Mouse (Mus musculus) small intestine, adult 2 months (tissue): ENCODE data around the gene Wdr95. TPM values are rescaled to one million over a fixed set of nuclear protein-coding genes. Genes with fewer than 3 reads are reported as not detected.
A peak's percentile ranks its signal among the peaks of the same experiment; 100 is the strongest.
"Not testable (repeated sequence)": the region's sequence is repeated elsewhere in the genome, so short reads cannot be mapped to it uniquely, and the experiment has no call there.

Experiments used
- H3K27ac ChIP-seq: fragments of 200-500 bp; 2 replicates; pipeline ENCODE4 v1.5.1; 2012; ENCODE audit warnings: low read depth, low read length, control low read depth, inconsistent platforms; ENCODE audit not compliant: insufficient read depth
- H3K27me3 ChIP-seq: fragments of 200-500 bp; 2 replicates; pipeline ENCODE4 v1.6.1; 2012; ENCODE audit warnings: mild to moderate bottlenecking, moderate library complexity, low read length, inconsistent platforms; ENCODE audit not compliant: control insufficient read depth, insufficient read depth
- H3K36me3 ChIP-seq: fragments of 200-500 bp; 2 replicates; pipeline ENCODE4 v1.6.1; 2012; ENCODE audit warnings: mild to moderate bottlenecking, low read length, control low read depth, inconsistent platforms; ENCODE audit not compliant: control insufficient read depth, insufficient read depth
- H3K4me1 ChIP-seq: fragments of 200-500 bp; 2 replicates; pipeline ENCODE4 v1.6.1; 2012; ENCODE audit warnings: low read length, inconsistent platforms, mixed read lengths; ENCODE audit not compliant: control insufficient read depth, insufficient read depth, insufficient read length
- H3K4me3 ChIP-seq: fragments of 200-500 bp; 2 replicates; pipeline ENCODE4 v1.5.1; 2012; ENCODE audit warnings: low read depth, mild to moderate bottlenecking, control low read depth, inconsistent platforms, low read length, moderate library complexity
- CTCF ChIP-seq: fragments of 200-500 bp; IDR thresholded peaks from 2 replicates; pipeline ENCODE4 v1.5.1; 2012; ENCODE audit warnings: low read depth, mild to moderate bottlenecking, control low read depth, inconsistent platforms, low read length, moderate library complexity, mixed read lengths; ENCODE audit not compliant: insufficient replicate concordance, insufficient read length; ENCODE audit errors: extremely low read depth
- POLR2A ChIP-seq: fragments of 200-500 bp; IDR thresholded peaks from 2 replicates; pipeline ENCODE4 v1.6.1; 2012; ENCODE audit warnings: low read depth, mild to moderate bottlenecking, control low read depth, inconsistent platforms, low read length, moderate library complexity
- WGBS: fragments of 180-500 bp; shearing (Covaris S2); methylation state at CpG from one replicate; pipeline ENCODE4 v1.1.7; 2018; 5-methylcytosine and 5-hydroxymethylcytosine counted together
- polyA plus RNA-seq: library from polyadenylated mRNA; depleted of rRNA; stranded (reverse); fragments of >200 nt; gene quantifications from 2 replicates; pipeline ENCODE4 v1.2.3, GENCODE M21; 2012

The Wdr95 gene
- polyA plus RNA-seq, 1 experiment: not detected

GRCm38 (mm10) chr5:149520806-149521205 is 7.7 kb upstream of the Wdr95 start:
- TF ChIP-seq POLR2A: no peak
- TF ChIP-seq CTCF: no peak
- no peaks in the 10 kb centered on the region for H3K4me1 ChIP-seq
- WGBS: 79% methylated on average over 5 of the region's 5 CpGs
- no peak overlapping the region for H3K27ac ChIP-seq
- H3K36me3 ChIP-seq: no peaks in the 10 kb centered on the region
- H3K27me3 ChIP-seq: no peaks in the 10 kb centered on the region
- no peak overlapping the region for H3K4me3 ChIP-seq

- Histone ChIP-seq H3K4me3 (no peak overlapping the region), H3K36me3 (no peaks in the 10 kb centered on the region), H3K27me3 (no peaks in the 10 kb centered on the region), H3K4me1 (no peaks in the 10 kb centered on the region), H3K27ac (no peak overlapping the region)
- WGBS: 76% methylated on average over 6 of the region's 6 CpGs
- no peak for TF ChIP-seq POLR2A
- no peak for TF ChIP-seq CTCF
Measured at GRCm38 (mm10) chr5:149523856-149524241, 4.6 kb upstream of the Wdr95 start.

GRCm38 (mm10) chr5:149524242-149524858 is 4.1 kb upstream of the Wdr95 start:
- H3K27ac ChIP-seq: no peak overlapping the region
- TF ChIP-seq POLR2A: no peak
- TF ChIP-seq CTCF: peak; percentile 78; the same call in 1 of the 2 replicates
- H3K4me1 ChIP-seq: no peaks in the 10 kb centered on the region
- H3K36me3 ChIP-seq: no peaks in the 10 kb centered on the region
- 26% methylated on average over 16 of the region's 16 CpGs for WGBS
- no peaks in the 10 kb centered on the region for H3K27me3 ChIP-seq
- H3K4me3 ChIP-seq: no peak overlapping the region

GRCm38 (mm10) chr5:149525055-149525785 is 3.3 kb upstream of the Wdr95 start:
- H3K4me3 ChIP-seq: no peak overlapping the region
- H3K27me3 ChIP-seq: no peaks in the 10 kb centered on the region
- no peaks in the 10 kb centered on the region for H3K36me3 ChIP-seq
- no peak overlapping the region for H3K27ac ChIP-seq
- 35% methylated on average over 6 of the region's 6 CpGs for WGBS
- no peaks in the 10 kb centered on the region for H3K4me1 ChIP-seq
- TF ChIP-seq POLR2A (no peak), CTCF (0 out of 2 replicates have a peak, but pooled peaks have one; percentile 27)

DNA sequence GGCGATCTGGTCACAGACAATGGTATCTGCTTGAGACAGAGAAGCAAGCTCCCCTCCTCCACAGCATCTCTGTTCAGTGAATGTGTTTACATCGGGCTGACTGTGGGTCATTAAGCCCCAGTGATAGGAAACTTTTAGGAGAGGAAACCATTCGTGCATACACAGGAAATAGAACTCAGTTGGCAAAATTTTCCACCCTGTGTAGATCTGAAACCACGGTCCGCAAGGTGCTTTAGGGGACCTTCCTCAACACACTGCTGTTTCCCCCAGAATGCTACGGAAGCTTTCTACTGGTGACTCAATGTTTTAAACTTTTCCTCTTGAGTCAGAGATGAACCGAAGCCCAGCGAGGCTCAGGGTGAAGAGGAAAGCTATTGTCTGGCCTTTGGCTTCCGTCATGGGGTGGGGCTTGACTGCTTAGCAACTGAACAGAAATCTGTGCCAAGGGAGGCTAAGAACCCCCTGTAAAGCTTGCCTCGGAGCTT is 2.0 kb upstream of the Wdr95 start:
- H3K4me1 ChIP-seq: no peaks in the 10 kb centered on the region
- no peak overlapping the region for H3K27ac ChIP-seq
- no peaks in the 10 kb centered on the region for H3K27me3 ChIP-seq
- WGBS: 27% methylated on average over 10 of the region's 10 CpGs
- H3K36me3 ChIP-seq: no peaks in the 10 kb centered on the region
- H3K4me3 ChIP-seq: no peak overlapping the region
- TF ChIP-seq POLR2A: no peak
- TF ChIP-seq CTCF: no peak

DNA sequence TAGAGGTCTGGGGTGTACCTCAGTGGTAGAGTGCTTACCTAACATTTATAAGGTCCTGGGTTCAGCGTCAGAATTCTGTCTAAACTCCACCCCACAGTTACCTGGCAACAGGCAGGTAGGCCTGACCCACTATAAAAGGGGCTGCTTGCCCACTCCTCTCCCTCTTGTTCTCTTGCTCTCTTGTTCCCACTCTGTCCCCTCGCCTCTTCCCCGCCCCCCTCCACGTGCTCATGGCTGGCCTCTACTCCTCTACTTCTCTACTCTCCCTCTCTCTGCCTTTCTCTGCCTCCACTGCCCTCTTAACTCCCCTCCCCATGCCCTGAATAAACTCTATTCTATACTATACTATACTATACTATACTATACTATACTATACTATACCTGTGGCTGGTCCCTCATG is 1.2 kb upstream of the Wdr95 start:
- 74% methylated on average over 4 of the region's 4 CpGs for WGBS
- H3K4me1 ChIP-seq, H3K36me3 ChIP-seq, H3K27me3 ChIP-seq, H3K27ac ChIP-seq, H3K4me3 ChIP-seq: not testable (repeated sequence)

DNA sequence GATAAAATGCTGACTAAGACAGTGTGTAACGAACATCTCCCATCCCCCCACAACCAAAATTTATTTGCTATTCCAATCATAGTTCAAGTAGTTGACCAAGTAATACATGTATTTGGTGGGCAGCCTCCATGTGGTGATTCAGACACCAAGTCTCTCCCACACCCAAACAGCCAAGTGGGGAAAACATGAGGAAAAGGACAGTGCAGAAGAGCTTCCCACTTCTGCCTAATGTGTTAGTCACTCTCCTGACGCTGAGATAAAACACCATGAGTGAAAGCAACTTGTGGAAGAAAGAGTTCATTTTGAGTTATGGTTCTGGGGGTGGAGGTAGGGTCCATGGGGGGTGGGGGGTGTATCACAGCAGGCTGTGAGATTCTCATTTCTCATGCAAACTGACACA is 5.4 kb downstream of the Wdr95 start:
- Histone ChIP-seq H3K36me3 (no peaks in the 10 kb centered on the region), H3K4me1 (no peaks in the 10 kb centered on the region), H3K4me3 (no peak overlapping the region), H3K27me3 (no peaks in the 10 kb centered on the region), H3K27ac (no peak overlapping the region)
- WGBS: 77% methylated on average over 2 of the region's 2 CpGs
- TF ChIP-seq POLR2A: no peak
- TF ChIP-seq CTCF: no peak

DNA sequence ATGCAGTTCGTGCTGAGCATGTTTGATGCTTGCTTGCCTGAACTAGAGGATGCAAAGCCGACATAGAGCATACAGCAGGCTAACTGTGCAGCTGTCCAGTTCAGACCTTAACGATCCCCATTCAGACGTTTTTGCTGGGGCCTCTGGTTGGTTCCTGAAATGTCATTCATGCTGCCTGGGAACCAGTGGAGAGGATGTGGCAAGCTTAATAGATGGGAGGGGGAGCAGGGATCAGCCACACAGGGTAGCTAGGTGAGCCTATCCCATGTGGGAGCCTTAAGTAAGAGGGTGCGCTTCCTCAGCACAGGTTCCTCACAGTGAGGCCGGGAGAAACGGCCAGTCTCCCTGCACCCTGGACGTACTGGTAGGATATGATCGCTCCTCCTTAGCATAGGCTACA is 7.5 kb downstream of the Wdr95 start:
- 66% methylated on average over 9 of the region's 9 CpGs for WGBS

More for the DNA sequence above, 7.5 kb downstream of the Wdr95 start:
- Histone ChIP-seq H3K27me3 (no peaks in the 10 kb centered on the region), H3K36me3 (no peaks in the 10 kb centered on the region), H3K4me1 (no peaks in the 10 kb centered on the region), H3K4me3 (no peak overlapping the region), H3K27ac (no peak overlapping the region)
- TF ChIP-seq CTCF (no peak), POLR2A (no peak)
